Mouse (Mus musculus) lung, postnatal 14 days (tissue): ENCODE results near the gene Prdm1.

Source experiments
- DNase-seq: peaks from one replicate; pipeline ENCODE4 v3.0.0; 2021

Prdm1 gene

DNA sequence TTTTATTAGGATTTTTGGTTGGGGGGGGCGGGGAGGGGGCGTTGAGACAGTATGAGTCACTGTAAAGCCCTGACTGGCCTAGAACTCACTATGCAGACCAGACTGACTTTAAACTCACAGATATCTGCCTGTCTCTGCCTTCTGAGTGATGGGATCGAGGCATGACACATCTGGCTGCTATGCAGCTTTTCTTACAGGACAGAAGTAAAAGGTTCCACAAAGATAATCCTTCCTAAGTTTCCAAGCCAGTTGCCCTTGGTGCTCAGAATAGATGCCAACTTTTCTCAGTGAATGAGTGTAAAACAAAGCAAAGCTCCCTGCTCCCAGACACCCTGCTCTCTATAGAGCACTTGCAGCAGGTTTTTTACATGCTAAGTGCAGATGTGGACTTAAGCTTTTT lies 112.7 kb downstream of the Prdm1 start:
- DNase-seq, result no peak

DNA sequence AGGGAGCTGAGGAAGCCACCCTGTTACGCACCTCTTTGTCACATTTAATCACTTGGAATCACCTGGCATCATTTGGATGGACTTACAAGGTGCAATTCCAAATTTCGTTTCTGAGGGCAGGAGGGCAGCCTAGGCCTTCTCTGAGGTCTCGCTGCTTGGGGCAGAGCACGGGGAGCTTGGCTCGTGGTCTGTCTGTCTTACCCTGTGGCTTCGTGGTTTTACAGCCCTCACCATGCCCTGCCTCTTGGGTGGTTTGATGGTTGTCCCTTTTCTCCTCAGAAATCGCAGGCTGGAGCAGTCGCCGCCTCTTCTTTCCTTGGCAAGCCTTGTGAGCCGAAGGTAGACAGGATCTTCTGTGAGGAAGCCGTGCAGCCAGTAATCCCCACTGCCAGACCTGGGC lies 118.3 kb downstream of the Prdm1 start:
- no peak for DNase-seq

- no peak for DNase-seq
Observed at GRCm38 (mm10) chr10:44409054-44409453, 119.2 kb downstream of the Prdm1 start.

- DNase-seq, result no peak
Observed at GRCm38 (mm10) chr10:44403415-44403814, 124.9 kb downstream of the Prdm1 start.

DNA sequence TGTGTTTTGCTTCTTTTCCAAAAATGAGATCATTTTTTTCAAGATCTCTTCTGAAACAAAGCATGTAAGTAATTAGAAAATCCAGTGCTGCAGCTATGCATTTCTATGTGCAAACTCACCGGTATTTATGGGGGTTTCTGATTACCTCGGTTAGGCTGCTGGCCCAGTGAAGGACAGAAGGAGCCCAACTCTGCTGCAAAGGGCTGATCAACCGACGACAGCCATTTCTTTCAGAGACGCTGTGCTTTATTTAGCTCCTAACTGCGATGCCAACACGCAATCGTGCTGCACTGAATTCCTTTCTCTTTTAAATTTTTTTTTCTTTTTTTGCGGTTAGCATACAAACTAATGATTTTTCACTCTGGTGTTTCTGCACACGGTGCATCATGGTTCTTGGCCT lies 126.7 kb downstream of the Prdm1 start:
- DNase-seq, result no peak

DNA sequence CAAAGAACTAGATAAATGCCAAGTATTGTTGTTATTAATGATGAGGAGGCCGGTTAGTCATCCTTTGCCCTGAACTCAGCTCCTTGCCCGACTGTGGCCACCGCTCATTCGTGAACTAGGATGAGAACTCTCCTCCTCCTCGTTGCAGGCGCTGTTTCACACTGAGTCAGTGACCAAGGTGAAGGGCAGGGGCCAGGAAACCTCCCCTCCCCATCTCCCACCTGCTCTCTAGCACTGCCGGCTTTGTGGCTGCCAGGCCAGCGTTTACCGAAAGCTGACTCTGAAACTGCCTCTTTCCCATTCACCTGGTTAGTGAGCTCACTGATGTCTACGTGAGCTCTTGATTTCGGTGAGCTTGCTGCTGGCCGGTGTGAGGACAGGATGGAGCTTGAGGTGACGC lies 127.7 kb downstream of the Prdm1 start:
- DNase-seq, result no peak

- DNase-seq, result no peak
Observed at GRCm38 (mm10) chr10:44400119-44400518, 128.2 kb downstream of the Prdm1 start.

DNA sequence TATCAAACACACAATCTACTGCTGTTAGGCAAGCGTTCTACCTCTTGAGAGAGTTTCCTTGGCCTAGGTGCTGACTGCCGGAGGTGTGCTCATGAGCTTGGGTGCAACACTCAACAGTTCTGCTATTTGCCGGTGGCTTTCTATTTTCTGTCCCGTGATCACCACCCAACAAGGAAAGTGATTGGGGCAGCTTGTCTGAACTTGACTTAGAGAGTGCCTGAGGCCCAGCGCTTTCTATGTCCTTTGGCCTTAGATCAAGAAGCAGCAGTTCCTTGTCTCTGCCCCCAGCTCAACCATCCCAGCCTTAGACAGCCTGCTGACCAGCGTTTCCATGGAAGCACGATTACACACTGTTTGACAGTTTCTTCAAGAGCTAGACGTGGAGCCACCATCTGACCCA lies 135.4 kb downstream of the Prdm1 start:
- no peak for DNase-seq

GRCm38 (mm10) chr10:44391509-44392290 lies 136.6 kb downstream of the Prdm1 start:
- DNase-seq, result no peak

GRCm38 (mm10) chr10:44390286-44390685 lies 138.0 kb downstream of the Prdm1 start:
- no peak for DNase-seq

- DNase-seq, result no peak
Observed at GRCm38 (mm10) chr10:44388706-44389233, 139.5 kb downstream of the Prdm1 start.
